Mouse (Mus musculus): ENCODE data around the gene Gbe1. TPM values are rescaled to one million over a fixed set of nuclear protein-coding genes. Genes with fewer than 3 reads are reported as not detected.

The Gbe1 gene
- polyA plus RNA-seq, 1 experiment from 2014 or later, result 14.6 TPM

DNA sequence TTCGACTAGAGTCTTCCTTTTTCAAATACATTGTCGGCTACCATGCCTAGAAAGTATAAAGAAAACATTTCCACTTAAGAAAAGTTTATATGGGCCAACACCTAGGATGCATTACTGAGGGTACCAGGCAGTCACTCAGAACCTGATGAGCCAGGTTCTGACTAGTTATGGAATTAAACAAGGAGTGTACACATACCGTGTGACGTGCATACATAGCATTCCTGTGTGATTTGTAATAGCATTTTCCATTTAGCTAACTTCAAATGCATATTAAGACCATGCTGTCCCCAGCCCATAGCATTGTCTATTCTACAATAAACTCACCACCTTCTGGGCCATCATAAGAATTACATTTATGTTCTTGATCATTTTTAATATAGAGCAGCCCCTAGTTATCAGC is 210.5 kb downstream of the Gbe1 start:
- Histone ChIP-seq H3K9ac (no peak overlapping the region), H3K27ac (no peak overlapping the region), H3K36me3 (no peaks in the 10 kb centered on the region), H3K27me3 (no peaks in the 10 kb centered on the region), H3K4me1 (no peaks in the 10 kb centered on the region), H3K4me2 (replicated peaks) (no peak overlapping the region), H3K9me3 (replicated peaks) (no peaks in the 10 kb centered on the region), H3K4me3 (no peak overlapping the region)
- 92% methylated on average over 4 of the region's 4 CpGs for WGBS
- ATAC-seq (ENCODE audit: low FRiP score), result no peak

DNA sequence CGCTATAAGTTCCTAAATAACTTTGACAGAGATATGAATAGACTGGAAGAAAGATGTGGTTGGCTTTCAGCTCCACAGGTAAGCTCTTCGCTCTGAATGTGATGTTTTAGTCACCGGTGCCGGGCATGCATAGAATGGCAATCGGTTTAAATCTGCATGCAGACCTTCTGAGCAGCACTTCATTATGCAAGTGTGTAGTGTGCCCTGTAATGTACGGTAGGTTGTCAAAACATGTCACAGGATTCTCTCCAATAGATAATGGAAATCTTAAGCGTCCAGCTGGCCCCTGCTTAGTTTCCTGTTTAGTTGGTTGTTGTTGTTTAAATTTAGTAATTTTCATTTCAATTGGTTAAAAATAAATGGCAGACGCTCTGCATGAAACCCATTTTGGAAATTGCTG is 213.5 kb downstream of the Gbe1 start:
- Histone ChIP-seq H3K9ac (no peak overlapping the region), H3K36me3 (no peaks in the 10 kb centered on the region), H3K4me2 (replicated peaks) (no peak overlapping the region), H3K9me3 (replicated peaks) (no peaks in the 10 kb centered on the region), H3K27ac (no peak overlapping the region), H3K27me3 (no peaks in the 10 kb centered on the region), H3K4me1 (no peaks in the 10 kb centered on the region), H3K4me3 (no peak overlapping the region)
- ATAC-seq (ENCODE audit: low FRiP score), result no peak
- 88% methylated on average over 8 of the region's 8 CpGs for WGBS

DNA sequence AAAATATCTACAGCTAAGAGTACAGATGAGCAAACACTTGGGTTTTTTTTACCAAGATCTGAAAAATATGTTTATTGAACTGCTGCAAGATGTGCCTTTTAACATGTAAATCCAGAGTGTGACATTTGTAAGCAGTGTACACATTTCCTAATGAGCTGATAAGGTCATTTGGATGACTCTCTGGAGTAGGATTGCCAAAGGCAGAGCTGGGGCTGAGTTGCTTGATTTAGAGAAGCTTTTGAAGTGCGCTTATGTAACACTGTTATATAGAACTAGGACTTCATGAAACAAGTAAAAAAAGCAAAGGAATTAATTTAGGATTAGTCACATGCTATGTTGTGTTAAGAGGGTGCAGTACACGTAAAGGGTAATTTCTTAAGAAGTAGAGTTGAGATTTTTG is 221.5 kb downstream of the Gbe1 start:
- no peaks in the 10 kb centered on the region for H3K4me1 ChIP-seq
- H3K27me3 ChIP-seq, result no peaks in the 10 kb centered on the region
- H3K27ac ChIP-seq, result no peak overlapping the region
- H3K36me3 ChIP-seq, result no peaks in the 10 kb centered on the region
- H3K9me3 ChIP-seq (replicated peaks), result no peaks in the 10 kb centered on the region
- H3K4me2 ChIP-seq (replicated peaks), result no peak overlapping the region
- 95% methylated on average over 2 of the region's 2 CpGs for WGBS
- no peak overlapping the region for H3K4me3 ChIP-seq
- ATAC-seq (ENCODE audit: low FRiP score), result no peak
- no peak overlapping the region for H3K9ac ChIP-seq

DNA sequence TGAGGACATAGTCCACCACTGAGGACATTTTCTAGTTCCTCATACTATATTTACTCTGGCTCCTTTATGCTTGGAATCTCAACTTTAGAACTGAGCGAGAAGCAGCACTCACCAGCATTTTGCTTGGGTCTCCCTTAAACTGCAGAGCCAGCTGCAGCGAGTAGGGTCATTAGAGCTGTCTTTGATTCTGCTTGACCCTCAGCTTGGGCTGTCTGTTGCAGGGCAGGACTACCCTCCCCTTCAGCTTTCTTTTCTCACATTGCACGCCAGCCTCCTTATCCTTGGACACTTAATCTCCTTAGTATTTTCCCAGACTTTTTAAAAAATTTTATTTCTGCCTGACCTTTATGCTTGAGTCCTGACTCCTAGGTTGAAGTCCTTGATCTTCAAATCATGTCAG is 237.1 kb downstream of the Gbe1 start:
- Histone ChIP-seq H3K4me2 (replicated peaks) (no peak overlapping the region), H3K36me3 (no peaks in the 10 kb centered on the region), H3K9ac (no peak overlapping the region), H3K9me3 (replicated peaks) (no peaks in the 10 kb centered on the region), H3K27ac (no peak overlapping the region), H3K4me3 (no peak overlapping the region), H3K4me1 (no peaks in the 10 kb centered on the region), H3K27me3 (no peaks in the 10 kb centered on the region)
- 55% methylated on average over 3 of the region's 3 CpGs for WGBS
- ATAC-seq (ENCODE audit: low FRiP score), result no peak

DNA sequence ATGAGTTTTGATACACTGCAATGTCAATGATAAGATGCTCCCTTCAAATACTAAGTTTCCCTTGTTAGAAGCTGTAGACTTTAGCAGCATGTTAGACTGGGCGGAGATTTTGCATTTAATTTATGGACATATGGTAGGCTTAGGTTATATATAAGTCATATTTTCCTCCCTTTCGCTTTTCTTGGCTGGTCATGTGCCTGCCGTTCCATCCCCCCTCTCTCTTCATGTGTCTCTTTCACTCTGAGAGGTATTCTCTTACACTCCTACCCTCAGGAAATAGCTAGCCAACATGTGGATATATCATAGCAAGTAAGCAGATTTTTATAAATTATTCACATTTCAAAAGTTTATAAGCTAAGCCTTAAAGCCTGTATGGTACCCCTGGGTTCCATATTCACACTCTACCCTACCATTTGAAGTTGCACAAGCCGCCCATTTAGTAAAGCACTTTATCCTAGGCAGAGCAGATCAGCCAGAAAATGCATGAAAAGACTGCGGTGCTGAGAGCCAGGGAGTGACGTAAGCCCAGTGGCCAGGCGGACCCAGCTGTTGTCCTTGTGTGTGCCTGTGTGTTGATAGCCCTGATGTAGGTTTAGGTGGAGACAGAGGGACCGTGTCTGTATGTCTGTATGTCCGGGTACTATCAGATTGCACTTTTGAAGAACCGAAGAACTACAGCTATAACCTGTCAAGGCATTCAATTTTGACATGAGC is 248.0 kb downstream of the Gbe1 start:
- Histone ChIP-seq H3K9ac (no peak overlapping the region), H3K36me3 (no peaks in the 10 kb centered on the region), H3K4me1 (no peaks in the 10 kb centered on the region), H3K27me3 (no peaks in the 10 kb centered on the region), H3K4me2 (replicated peaks) (no peak overlapping the region), H3K27ac (no peak overlapping the region), H3K4me3 (no peak overlapping the region), H3K9me3 (replicated peaks) (no peaks in the 10 kb centered on the region)
- 89% methylated on average over 10 of the region's 10 CpGs for WGBS
- ATAC-seq (ENCODE audit: low FRiP score), result no peak

DNA sequence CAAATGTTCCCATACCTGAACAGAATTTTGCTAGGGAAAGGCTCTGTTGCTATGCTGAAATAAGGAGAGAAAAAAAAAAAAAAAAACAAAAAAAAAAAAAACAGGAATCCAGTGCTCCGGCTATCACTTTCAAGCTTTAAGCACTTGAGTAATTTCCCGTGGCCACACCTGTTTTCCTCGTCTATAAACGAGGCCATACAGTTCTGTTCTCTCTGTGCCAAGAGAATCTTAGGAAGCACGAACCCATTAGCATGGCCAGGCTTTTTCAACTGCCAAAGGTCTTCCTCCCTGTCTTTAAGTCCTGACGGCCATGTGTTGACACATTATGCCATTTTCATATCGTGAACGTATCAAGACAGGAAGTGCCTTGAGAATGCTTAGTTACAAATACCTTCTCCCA is 248.8 kb downstream of the Gbe1 start:
- Histone ChIP-seq H3K27ac (no peak overlapping the region), H3K9ac (no peak overlapping the region), H3K4me2 (replicated peaks) (no peak overlapping the region), H3K4me1 (no peaks in the 10 kb centered on the region), H3K36me3 (no peaks in the 10 kb centered on the region), H3K9me3 (replicated peaks) (no peaks in the 10 kb centered on the region), H3K27me3 (no peaks in the 10 kb centered on the region), H3K4me3 (no peak overlapping the region)
- ATAC-seq (ENCODE audit: low FRiP score), result no peak
- 87% methylated on average over 8 of the region's 8 CpGs for whole genome bisulfite sequencing

DNA sequence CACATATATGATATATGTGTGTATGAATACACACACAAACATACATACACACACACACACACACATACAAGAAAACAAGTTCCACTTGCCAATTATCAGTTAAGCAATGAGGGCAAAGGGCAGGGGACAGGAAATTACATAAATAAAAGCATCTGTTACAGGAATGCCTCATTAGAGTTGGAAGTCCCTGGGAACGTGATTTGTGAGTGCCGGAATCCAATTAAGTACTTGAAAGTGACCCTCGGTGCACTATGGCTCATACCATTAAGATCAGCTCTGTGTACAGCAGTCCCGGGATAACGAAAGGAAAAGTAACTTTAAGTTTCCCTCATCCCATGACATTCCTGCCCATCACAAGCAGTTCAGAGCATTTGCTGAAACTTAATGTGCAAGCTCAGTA is 249.7 kb downstream of the Gbe1 start:
- no peak for ATAC-seq (ENCODE audit: low FRiP score)
- WGBS, result 77% methylated on average over 5 of the region's 5 CpGs
- H3K36me3 ChIP-seq, result no peaks in the 10 kb centered on the region
- H3K4me1 ChIP-seq, result no peaks in the 10 kb centered on the region
- H3K9me3 ChIP-seq (replicated peaks), result no peaks in the 10 kb centered on the region
- no peaks in the 10 kb centered on the region for H3K27me3 ChIP-seq
- H3K4me2 ChIP-seq (replicated peaks), result no peak overlapping the region
- no peak overlapping the region for H3K9ac ChIP-seq
- no peak overlapping the region for H3K27ac ChIP-seq
- no peak overlapping the region for H3K4me3 ChIP-seq

DNA sequence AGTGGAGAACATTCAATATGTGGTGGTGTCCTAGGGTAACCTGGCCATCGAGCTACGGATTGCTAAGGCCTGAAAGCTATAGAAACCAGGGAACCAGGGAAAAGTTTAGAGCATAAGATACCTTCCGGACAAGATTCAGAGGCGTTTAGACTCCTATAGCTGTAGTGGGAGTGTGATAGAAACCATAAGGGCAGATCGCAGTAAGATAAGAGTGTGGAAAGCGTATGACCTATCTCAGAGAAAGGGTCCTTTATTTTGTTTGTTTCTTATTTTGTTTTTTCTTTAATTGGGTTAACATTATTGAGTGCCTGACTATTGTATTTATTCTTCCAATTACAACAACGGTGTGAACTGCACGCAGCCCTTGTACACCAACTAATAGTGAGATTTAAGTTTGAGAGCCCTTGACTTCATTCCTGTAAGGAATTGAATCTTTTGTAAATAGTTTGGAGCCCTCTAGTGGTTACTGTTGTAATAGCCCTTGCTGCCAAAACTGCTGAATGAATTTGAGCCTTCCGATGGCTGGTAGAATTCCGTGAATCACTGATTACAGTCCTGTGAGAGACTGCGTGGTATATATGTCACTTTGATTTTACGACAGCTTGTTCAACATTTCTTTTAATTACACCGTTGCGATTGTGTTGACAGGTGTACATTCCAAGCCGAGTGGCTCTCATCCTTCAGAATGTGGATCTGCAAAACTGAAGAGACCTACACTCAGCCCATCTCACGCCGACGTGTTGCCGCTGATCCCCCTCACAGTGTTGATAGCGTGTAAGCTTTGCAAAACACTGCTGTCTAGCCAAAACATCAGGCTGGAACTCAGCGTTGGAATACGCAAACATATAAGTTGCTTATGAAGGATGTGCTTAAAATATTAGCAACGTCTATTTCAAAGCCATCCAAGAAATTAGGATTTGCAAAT is 254.9 kb downstream of the Gbe1 start:
- no peaks in the 10 kb centered on the region for H3K36me3 ChIP-seq
- no peaks in the 10 kb centered on the region for H3K27me3 ChIP-seq
- peak; percentile 71 for ATAC-seq (ENCODE audit: low FRiP score)
- H3K4me3 ChIP-seq, result no peak overlapping the region
- H3K9me3 ChIP-seq (replicated peaks), result no peaks in the 10 kb centered on the region
- H3K4me1 ChIP-seq, result no peaks in the 10 kb centered on the region
- no peak overlapping the region for H3K9ac ChIP-seq
- 61% methylated on average over 23 of the region's 23 CpGs for WGBS
- H3K27ac ChIP-seq, result no peak overlapping the region
- H3K4me2 ChIP-seq (replicated peaks), result no peak overlapping the region

DNA sequence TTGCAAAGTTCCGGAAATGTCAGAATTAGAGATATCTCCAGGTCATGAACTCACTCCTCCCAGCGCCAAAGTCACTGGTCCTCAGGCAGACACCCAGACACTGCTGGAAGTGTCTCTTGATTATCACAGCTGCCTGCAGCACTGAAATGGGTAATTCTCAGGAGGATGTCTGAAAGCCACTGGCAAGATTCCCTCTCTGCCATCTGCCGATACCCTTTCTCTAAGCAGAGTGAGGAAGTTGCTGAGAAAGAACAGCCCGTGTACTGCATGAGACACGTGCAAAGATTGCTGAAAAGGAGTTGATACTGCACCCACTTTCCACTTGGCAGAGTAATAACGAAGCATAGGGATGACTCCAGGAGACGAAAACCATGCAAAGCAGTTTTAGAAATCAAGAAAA is 272.2 kb downstream of the Gbe1 start:
- Histone ChIP-seq H3K36me3 (no peaks in the 10 kb centered on the region), H3K9me3 (replicated peaks) (no peaks in the 10 kb centered on the region), H3K4me3 (no peak overlapping the region), H3K27me3 (no peaks in the 10 kb centered on the region), H3K4me1 (no peaks in the 10 kb centered on the region), H3K4me2 (replicated peaks) (no peak overlapping the region), H3K27ac (no peak overlapping the region), H3K9ac (no peak overlapping the region)
- no CpG with 5 or more reads among the region's 7 CpGs for WGBS
- ATAC-seq (ENCODE audit: low FRiP score), result no peak

DNA sequence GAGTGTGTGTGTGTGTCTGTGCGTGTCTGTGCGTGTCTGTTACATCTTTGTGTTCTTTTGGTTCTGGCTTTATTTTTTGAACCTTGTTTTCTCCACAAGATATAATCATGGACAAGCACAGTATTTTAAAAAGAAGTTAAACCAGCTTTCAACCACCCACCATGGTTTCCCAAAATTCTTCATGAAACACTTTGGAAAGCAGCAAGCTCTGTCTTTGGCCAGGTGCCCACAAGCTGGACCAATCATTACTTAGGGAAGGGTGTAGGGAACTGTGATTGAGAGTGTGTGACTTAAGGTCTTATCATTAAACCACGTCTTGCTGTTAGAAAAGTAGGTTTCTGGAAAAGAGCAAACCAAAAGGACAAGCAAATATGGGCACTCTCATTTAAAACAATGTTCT is 288.6 kb downstream of the Gbe1 start:
- Histone ChIP-seq H3K36me3 (no peaks in the 10 kb centered on the region), H3K4me2 (replicated peaks) (no peak overlapping the region), H3K4me1 (no peaks in the 10 kb centered on the region), H3K9ac (no peak overlapping the region), H3K9me3 (replicated peaks) (no peaks in the 10 kb centered on the region), H3K4me3 (no peak overlapping the region), H3K27ac (no peak overlapping the region), H3K27me3 (no peaks in the 10 kb centered on the region)
- no peak for ATAC-seq (ENCODE audit: low FRiP score)
- WGBS, result 87% methylated on average over 3 of the region's 3 CpGs

DNA sequence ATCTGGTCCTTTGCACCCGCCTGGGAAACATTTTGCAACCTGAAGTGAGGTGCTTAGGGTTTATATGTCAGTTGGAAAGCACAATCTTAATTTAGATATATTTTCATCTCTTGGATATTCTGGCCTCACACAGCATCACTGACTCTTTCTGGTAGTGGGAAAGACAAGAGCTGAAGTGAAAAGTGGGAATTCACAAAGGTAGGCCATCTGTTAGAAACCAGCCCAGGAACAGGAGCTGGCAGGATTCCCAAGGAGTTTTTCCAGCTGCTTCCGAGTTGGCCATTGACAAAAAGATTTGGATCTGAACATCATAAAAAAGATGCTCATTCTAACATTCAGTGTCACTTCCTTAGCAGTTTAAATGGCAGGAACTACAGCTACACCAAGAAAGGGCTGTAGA is 294.6 kb downstream of the Gbe1 start:
- H3K9me3 ChIP-seq (replicated peaks), result no peaks in the 10 kb centered on the region
- H3K4me1 ChIP-seq, result no peaks in the 10 kb centered on the region
- no peak overlapping the region for H3K4me2 ChIP-seq (replicated peaks)
- H3K27ac ChIP-seq, result no peak overlapping the region
- no peak overlapping the region for H3K4me3 ChIP-seq
- no peak overlapping the region for H3K9ac ChIP-seq
- no peaks in the 10 kb centered on the region for H3K36me3 ChIP-seq
- 80% methylated on average over 2 of the region's 2 CpGs for WGBS
- no peak for ATAC-seq (ENCODE audit: low FRiP score)
- no peaks in the 10 kb centered on the region for H3K27me3 ChIP-seq

DNA sequence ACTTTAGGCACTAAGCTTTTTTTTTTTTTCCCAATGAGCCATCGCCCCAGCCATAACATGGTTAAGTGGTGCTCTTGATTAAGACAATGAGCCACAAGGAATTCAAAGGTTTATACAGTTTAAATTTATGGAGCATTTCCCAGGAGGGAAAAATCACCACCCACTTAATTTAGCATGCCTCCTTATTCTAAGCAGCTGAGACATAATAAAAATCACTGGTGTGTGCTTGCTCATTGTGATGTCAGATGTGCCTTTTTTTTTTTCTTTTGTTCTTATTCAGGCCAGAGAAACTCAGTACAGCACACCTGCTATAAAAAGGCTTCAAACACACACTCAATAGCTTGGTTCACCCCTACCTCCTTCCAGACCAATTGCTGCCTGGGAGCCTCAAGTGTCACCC is 303.9 kb downstream of the Gbe1 start:
- ATAC-seq (ENCODE audit: low FRiP score), result no peak; the same call in 1 of the 2 replicates
- H3K9me3 ChIP-seq (replicated peaks), result no peaks in the 10 kb centered on the region

DNA sequence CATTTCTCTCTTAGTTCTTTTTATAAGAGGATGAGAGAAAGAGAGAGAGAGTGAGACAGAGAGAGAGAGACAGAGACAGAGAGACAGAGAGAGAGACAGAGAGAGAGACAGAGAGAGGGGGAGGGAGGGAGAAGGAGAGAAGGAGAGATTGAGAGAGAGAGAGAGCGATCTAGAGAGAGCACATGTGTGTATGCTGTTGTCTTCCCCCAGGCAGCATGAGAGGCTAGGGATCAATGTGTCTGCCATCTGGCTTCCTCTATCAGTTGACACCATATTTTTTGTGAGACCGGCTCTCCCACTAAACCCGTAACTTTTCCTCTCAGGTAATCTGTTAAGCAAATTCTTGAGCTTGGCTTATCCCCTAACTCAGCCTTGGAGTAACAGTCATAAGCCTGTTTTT is 304.4 kb downstream of the Gbe1 start:
- WGBS, result 76% methylated on average over 3 of the region's 3 CpGs
- Histone ChIP-seq H3K36me3 (no peaks in the 10 kb centered on the region), H3K9me3 (replicated peaks) (no peaks in the 10 kb centered on the region), H3K9ac (no peak overlapping the region), H3K4me3 (no peak overlapping the region), H3K27me3 (no peaks in the 10 kb centered on the region), H3K27ac (no peak overlapping the region), H3K4me1 (no peaks in the 10 kb centered on the region), H3K4me2 (replicated peaks) (no peak overlapping the region)
- ATAC-seq (ENCODE audit: low FRiP score), result no peak

More for the DNA sequence above, 303.9 kb downstream of the Gbe1 start:
- Histone ChIP-seq H3K27me3 (no peaks in the 10 kb centered on the region), H3K27ac (no peak overlapping the region), H3K4me2 (replicated peaks) (no peak overlapping the region), H3K9ac (no peak overlapping the region), H3K4me3 (no peak overlapping the region), H3K4me1 (no peaks in the 10 kb centered on the region), H3K36me3 (no peaks in the 10 kb centered on the region)
- WGBS, result 77% methylated on average over 1 of the region's 1 CpGs
